Mouse (Mus musculus) kidney, postnatal 36 days (tissue): ENCODE measurements around the gene Myo1d.

ENCODE experiments used
- DNase-seq, 2 experiments: peaks; one replicate each; pipeline ENCODE4 v3.0.0; 2021 to 2022; ENCODE audit warnings: mixed read lengths in 2 of 2

Gene Myo1d

GRCm38 (mm10) chr11:80499550-80499952 lies 280.3 kb downstream of the Myo1d start:
- no peak for DNase-seq

- DNase-seq = no peak
Measured at GRCm38 (mm10) chr11:80498328-80499070, 281.3 kb downstream of the Myo1d start.

- DNase-seq = no peak
Measured at GRCm38 (mm10) chr11:80497225-80497919, 282.5 kb downstream of the Myo1d start.

GRCm38 (mm10) chr11:80496640-80497039 lies 283.2 kb downstream of the Myo1d start:
- DNase-seq = no peak

GRCm38 (mm10) chr11:80495972-80496371 lies 283.9 kb downstream of the Myo1d start:
- no peak for DNase-seq

GRCm38 (mm10) chr11:80494852-80495251 lies 285.0 kb downstream of the Myo1d start:
- no peak for DNase-seq

GRCm38 (mm10) chr11:80493186-80493585 lies 286.6 kb downstream of the Myo1d start:
- no peak for DNase-seq

- no peak for DNase-seq
Measured at GRCm38 (mm10) chr11:80490831-80491230, 289.0 kb downstream of the Myo1d start.

- no peak for DNase-seq
Measured at GRCm38 (mm10) chr11:80489882-80490196, 290.0 kb downstream of the Myo1d start.

- DNase-seq = no peak
Measured at GRCm38 (mm10) chr11:80489172-80489881, 290.5 kb downstream of the Myo1d start.

- no peak for DNase-seq
Measured at GRCm38 (mm10) chr11:80487904-80488587, 291.8 kb downstream of the Myo1d start.

- DNase-seq = no peak
Measured at GRCm38 (mm10) chr11:80485622-80486206, 294.1 kb downstream of the Myo1d start.

GRCm38 (mm10) chr11:80485120-80485551 lies 294.7 kb downstream of the Myo1d start:
- no peak for DNase-seq

- no peak for DNase-seq
Measured at GRCm38 (mm10) chr11:80484191-80484791, 295.5 kb downstream of the Myo1d start.

GRCm38 (mm10) chr11:80483536-80484067 lies 296.2 kb downstream of the Myo1d start:
- DNase-seq = no peak

- no peak for DNase-seq
Measured at GRCm38 (mm10) chr11:80482921-80483320, 296.9 kb downstream of the Myo1d start.

- DNase-seq = no peak
Measured at GRCm38 (mm10) chr11:80482347-80482746, 297.5 kb downstream of the Myo1d start.

- no peak for DNase-seq
Measured at GRCm38 (mm10) chr11:80481409-80482050, 298.3 kb downstream of the Myo1d start.

GRCm38 (mm10) chr11:80479906-80480866 lies 299.6 kb downstream of the Myo1d start:
- DNase-seq = no peak

GRCm38 (mm10) chr11:80479425-80479824 lies 300.4 kb downstream of the Myo1d start:
- DNase-seq = no peak
